In genomic region chr7:130834299-130834698, GRCm38 (mm10) we compare ENCODE assay signal across 8 mouse cellular contexts. TPM values are rescaled to one million over a fixed set of nuclear protein-coding genes. Genes with fewer than 3 reads are reported as not detected.
A peak's percentile ranks its signal among the peaks of the same experiment; 100 is the strongest.
DNase-seq lines count a peak whose midpoint lies in the region; ATAC-seq and TF ChIP-seq lines count a peak whose summit lies in the region.

No protein-coding gene starts in this region.

- H3K4me3 ChIP-seq in kidney, adult 2 months (ENCODE audit: insufficient read depth, low read depth, low read length), result no peak overlapping the region
- H3K4me3 ChIP-seq in hindbrain, embryonic 15.5 days, result no peak overlapping the region
- H3K4me3 ChIP-seq in stomach, embryonic 16.5 days (replicated peaks; ENCODE audit: low read length), result no peak overlapping the region

- TF ChIP-seq CTCF in kidney, adult 2 months (conservative IDR thresholded peaks at IDR 0.05; ENCODE audit: insufficient read depth, insufficient read length, low read depth, low read length), result no peak

- H3K4me1 ChIP-seq in kidney, adult 2 months (ENCODE audit: control insufficient read depth, insufficient read depth, low read length), result peaks cover 33% of the 10 kb centered on the region
- H3K4me1 ChIP-seq in hindbrain, embryonic 15.5 days (replicated peaks), result peaks cover 39% of the 10 kb centered on the region
- peaks cover 22% of the 10 kb centered on the region for H3K4me1 ChIP-seq in stomach, embryonic 16.5 days (ENCODE audit: control insufficient read depth, insufficient read depth, low read length)

- H3K36me3 ChIP-seq in kidney, adult 2 months (ENCODE audit: control insufficient read depth, insufficient read depth, low read length), result no peaks in the 10 kb centered on the region
- no peaks in the 10 kb centered on the region for H3K36me3 ChIP-seq in hindbrain, embryonic 15.5 days
- H3K36me3 ChIP-seq in stomach, embryonic 16.5 days (ENCODE audit: control insufficient read depth, insufficient read depth, low read length), result no peaks in the 10 kb centered on the region

- no peaks in the 10 kb centered on the region for H3K9me3 ChIP-seq in hindbrain, embryonic 15.5 days
- H3K9me3 ChIP-seq in stomach, embryonic 16.5 days (replicated peaks; ENCODE audit: control insufficient read depth, low read length), result no peaks in the 10 kb centered on the region

- H3K27me3 ChIP-seq in kidney, adult 2 months (replicated peaks; ENCODE audit: control insufficient read depth, insufficient read depth, low read length), result no peaks in the 10 kb centered on the region
- no peaks in the 10 kb centered on the region; the same call in 1 of the 2 replicates for H3K27me3 ChIP-seq in hindbrain, embryonic 15.5 days
- H3K27me3 ChIP-seq in stomach, embryonic 16.5 days (ENCODE audit: control insufficient read depth, insufficient read depth, low read length), result no peaks in the 10 kb centered on the region

- H3K27ac ChIP-seq in kidney, adult 2 months (ENCODE audit: insufficient read depth, low read depth, low read length), result no peak overlapping the region
- no peak overlapping the region for H3K27ac ChIP-seq in hindbrain, embryonic 15.5 days (replicated peaks)
- peak overlapping the region; percentile 83 for H3K27ac ChIP-seq in stomach, embryonic 16.5 days (ENCODE audit: low read length)

- ATAC-seq in hindbrain, embryonic 15.5 days (ENCODE audit: low FRiP score, low read depth), result peak; percentile 95
- peak; percentile 99 for ATAC-seq in megakaryocyte progenitor cell, adult 5-6 weeks (replicated peaks; ENCODE audit: poor library complexity)
- peak; percentile 93 for ATAC-seq in stomach, embryonic 16.5 days (ENCODE audit: insufficient read depth, low FRiP score)

- TF ChIP-seq POLR2A in kidney, adult 2 months (IDR thresholded peaks at IDR 0.05; ENCODE audit: low read depth, low read length), result no peak

- DNase-seq in kidney, postnatal 10 days, result peak; percentile 69
- no peak for DNase-seq in kidney, adult 2 months
- peak; percentile 66 for DNase-seq in MN1 (ENCODE audit: low spot score)
- DNase-seq in embryo, embryonic 11.5 days (ENCODE audit: low read depth, low spot score), result peak; percentile 94
- DNase-seq in layer of hippocampus, postnatal 36 days, result no peak

- WGBS in kidney, adult 2 months, result 49% methylated on average over 21 of the region's 21 CpGs
- 21% methylated on average over 21 of the region's 21 CpGs for WGBS in hindbrain, embryonic 15.5 days
- 26% methylated on average over 21 of the region's 21 CpGs for WGBS in stomach, embryonic 16.5 days

- H3K9ac ChIP-seq in hindbrain, embryonic 15.5 days, result no peak overlapping the region
- no peak overlapping the region for H3K9ac ChIP-seq in stomach, embryonic 16.5 days (ENCODE audit: low read length)

- peak overlapping the region; percentile 27; the same call in 1 of the 2 replicates for H3K4me2 ChIP-seq in hindbrain, embryonic 15.5 days
- peak overlapping the region; percentile 3; the same call in 1 of the 2 replicates for H3K4me2 ChIP-seq in stomach, embryonic 16.5 days (ENCODE audit: low read depth, low read length)

RNA-seq across cellular contexts. Expression of gene Plekha1, which starts 31.3 kb away (rescaled TPM):
- 58.5 and 63.3 TPM in 2 replicates for polyA plus RNA-seq in kidney, adult 2 months (2012; rRNA removed)
- 59.9 and 60.6 TPM in 2 replicates for polyA plus RNA-seq in hindbrain, embryonic 15.5 days (2015; fragmentation: Nextera tagmentation; extraction: Ambion mirVana)
- total RNA-seq in megakaryocyte progenitor cell, adult 5-6 weeks (2015), result 12.4 and 14.0 TPM in 2 replicates
- total RNA-seq in megakaryocyte progenitor cell, adult 5-6 weeks (2017), result 19.3 and 23.3 TPM in 2 replicates
- polyA plus RNA-seq in stomach, embryonic 16.5 days (2015; fragmentation: Nextera tagmentation; extraction: Ambion mirVana), result 57.2 and 64.6 TPM in 2 replicates
- total RNA-seq in layer of hippocampus, postnatal 36 days (2021), result 100 to 1,000 TPM in 1 of 2 experiments, 10 to 100 TPM in 1; 93.5 to 106 TPM

Comparison
In these comparisons a context has a peak if more than half of its experiments do, and no peak if none do; other contexts are left out.
1. DNase-seq: peak in kidney, postnatal 10 days (single experiment), MN1 (single experiment) and embryo, embryonic 11.5 days (single experiment); none in kidney, adult 2 months (single experiment) and layer of hippocampus, postnatal 36 days (0 of 2).
2. Peak in every context shown above with its lines, with median percentiles within 50 percentile points of each other: ATAC-seq.